Mouse (Mus musculus): Measurements from ENCODE around the gene Dusp13. TPM values are rescaled to one million over a fixed set of nuclear protein-coding genes. Genes with fewer than 3 reads are reported as not detected.

The Dusp13 gene
- polyA plus RNA-seq, 1 experiment from 2014 or later = not detected

DNA sequence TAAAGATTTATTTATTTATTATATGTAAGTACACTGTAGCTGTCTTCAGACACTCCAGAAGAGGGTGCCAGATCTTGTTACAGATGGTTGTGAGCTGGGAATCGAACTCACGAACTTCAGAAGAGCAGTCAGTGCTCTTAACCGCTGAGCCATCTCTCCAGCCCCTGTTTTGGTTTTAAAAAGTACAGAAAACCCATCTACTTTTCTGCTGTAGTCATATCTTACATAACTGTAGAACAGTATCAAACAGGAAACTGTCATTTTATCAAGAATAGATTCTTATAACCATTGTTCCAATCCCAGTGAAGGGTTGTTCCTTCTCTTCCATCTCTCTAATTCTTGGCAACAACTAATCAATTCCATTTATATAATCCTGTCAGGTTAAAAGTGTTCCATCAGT, 12.8 kb upstream of the Dusp13 start:
- no peak overlapping the region for H3K4me2 ChIP-seq
- 87% methylated on average over 3 of the region's 3 CpGs for WGBS
- no peak overlapping the region for H3K4me3 ChIP-seq (ENCODE audit: low read depth, low read length)
- no peaks in the 10 kb centered on the region for H3K9me3 ChIP-seq (ENCODE audit: low read depth, low read length)
- no peaks in the 10 kb centered on the region; the same call in 1 of the 2 replicates for H3K4me1 ChIP-seq (ENCODE audit: insufficient read depth)
- ATAC-seq (ENCODE audit: insufficient read depth) (no peak), DNase-seq (no peak)
- H3K36me3 ChIP-seq (ENCODE audit: insufficient read depth) = no peaks in the 10 kb centered on the region
- no peak for TF ChIP-seq CTCF (IDR thresholded peaks at IDR 0.05; ENCODE audit: low read depth)
- H3K27ac ChIP-seq (ENCODE audit: low read depth) = no peak overlapping the region
- no peaks in the 10 kb centered on the region for H3K27me3 ChIP-seq (ENCODE audit: insufficient read depth, low read length)
- H3K9ac ChIP-seq = no peak overlapping the region

DNA sequence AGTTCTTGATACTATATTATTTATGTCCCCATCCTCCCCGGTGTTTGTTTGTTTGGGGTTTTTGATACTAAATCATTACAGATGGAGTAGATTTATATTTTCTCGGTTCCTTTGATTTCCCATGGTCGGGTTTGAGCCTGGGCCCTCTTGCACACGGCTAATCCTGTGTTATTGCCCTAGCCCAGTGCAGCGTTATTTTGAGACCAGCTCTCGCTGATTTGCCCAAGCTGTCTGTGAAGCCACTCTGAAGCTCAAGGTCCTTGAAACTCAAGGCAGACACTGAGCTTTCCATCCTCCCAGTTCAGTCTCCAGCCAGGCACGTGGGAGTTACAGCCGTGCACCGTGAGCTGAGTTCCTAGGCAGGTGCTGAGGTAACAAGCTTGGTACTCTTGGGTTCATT, 10.6 kb upstream of the Dusp13 start:
- no peak for TF ChIP-seq CTCF (IDR thresholded peaks at IDR 0.05; ENCODE audit: low read depth)
- no peak overlapping the region for H3K4me2 ChIP-seq
- H3K27me3 ChIP-seq (ENCODE audit: insufficient read depth, low read length) = no peaks in the 10 kb centered on the region
- no peaks in the 10 kb centered on the region for H3K4me1 ChIP-seq (ENCODE audit: insufficient read depth)
- WGBS = 83% methylated on average over 9 of the region's 9 CpGs
- no peak for DNase-seq
- H3K4me3 ChIP-seq (ENCODE audit: low read depth, low read length) = no peak overlapping the region
- H3K27ac ChIP-seq (ENCODE audit: low read depth) = no peak overlapping the region
- H3K36me3 ChIP-seq (ENCODE audit: insufficient read depth) = no peaks in the 10 kb centered on the region
- no peaks in the 10 kb centered on the region for H3K9me3 ChIP-seq (ENCODE audit: low read depth, low read length)
- ATAC-seq (ENCODE audit: insufficient read depth) = no peak
- H3K9ac ChIP-seq = no peak overlapping the region

DNA sequence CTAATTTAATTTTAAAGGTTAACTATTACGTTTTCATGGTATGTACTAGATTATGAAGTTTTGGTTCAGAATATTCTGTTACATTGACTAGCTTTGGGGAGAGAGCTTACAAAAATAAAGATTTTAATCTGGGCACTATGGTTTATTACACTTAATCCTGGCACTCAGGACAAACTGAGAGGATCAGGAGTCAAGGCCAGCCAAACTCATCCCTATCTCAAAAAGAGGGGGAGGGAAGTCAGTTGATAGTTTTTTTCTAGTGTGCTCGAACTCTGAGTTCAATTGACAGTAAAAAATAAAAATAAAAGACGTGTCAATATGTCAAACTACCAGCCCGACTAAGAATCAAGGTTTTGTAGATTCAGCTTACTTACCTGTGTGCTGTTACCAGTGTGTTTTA, 2.4 kb upstream of the Dusp13 start:
- TF ChIP-seq CTCF (IDR thresholded peaks at IDR 0.05; ENCODE audit: low read depth) = no peak
- no peak overlapping the region for H3K4me2 ChIP-seq
- no peaks in the 10 kb centered on the region for H3K36me3 ChIP-seq (ENCODE audit: insufficient read depth)
- ATAC-seq (ENCODE audit: insufficient read depth) (no peak), DNase-seq (no peak)
- 73% methylated on average over 4 of the region's 4 CpGs for WGBS
- H3K4me3 ChIP-seq (ENCODE audit: low read depth, low read length) = no peak overlapping the region
- H3K4me1 ChIP-seq (ENCODE audit: insufficient read depth) = peaks cover 6% of the 10 kb centered on the region; the same call in 1 of the 2 replicates
- H3K27me3 ChIP-seq (ENCODE audit: insufficient read depth, low read length) = no peaks in the 10 kb centered on the region
- no peak overlapping the region for H3K27ac ChIP-seq (ENCODE audit: low read depth)
- H3K9me3 ChIP-seq (ENCODE audit: low read depth, low read length) = no peaks in the 10 kb centered on the region
- no peak overlapping the region for H3K9ac ChIP-seq

DNA sequence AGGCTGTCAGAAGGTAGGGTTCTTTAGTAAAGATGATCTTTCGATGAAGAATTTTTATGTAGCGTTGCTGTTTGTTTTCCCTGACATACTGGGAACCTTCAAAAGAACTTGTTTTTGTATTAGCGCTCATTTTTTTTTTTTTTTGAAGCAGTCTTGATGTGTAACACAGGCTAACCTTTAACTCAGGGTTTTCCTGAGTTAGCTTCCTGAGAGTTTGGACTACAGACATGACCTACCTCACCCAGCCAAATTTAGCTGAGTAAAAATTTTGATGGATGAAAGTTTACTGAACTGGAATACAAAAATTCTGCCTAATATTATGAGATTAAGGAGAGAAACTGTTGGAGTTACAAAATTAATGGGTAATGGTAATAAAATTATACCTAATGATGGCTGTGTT, 1.4 kb upstream of the Dusp13 start:
- H3K4me2 ChIP-seq = no peak overlapping the region
- 84% methylated on average over 3 of the region's 3 CpGs for WGBS
- H3K27ac ChIP-seq (ENCODE audit: low read depth) = no peak overlapping the region
- H3K36me3 ChIP-seq (ENCODE audit: insufficient read depth) = no peaks in the 10 kb centered on the region
- H3K4me3 ChIP-seq (ENCODE audit: low read depth, low read length) = no peak overlapping the region
- H3K27me3 ChIP-seq (ENCODE audit: insufficient read depth, low read length) = no peaks in the 10 kb centered on the region
- DNase-seq = no peak
- no peak overlapping the region for H3K9ac ChIP-seq
- H3K4me1 ChIP-seq (ENCODE audit: insufficient read depth) = peaks cover 6% of the 10 kb centered on the region; the same call in 1 of the 2 replicates
- H3K9me3 ChIP-seq (ENCODE audit: low read depth, low read length) = no peaks in the 10 kb centered on the region
- no peak for TF ChIP-seq CTCF (IDR thresholded peaks at IDR 0.05; ENCODE audit: low read depth)
- ATAC-seq (ENCODE audit: insufficient read depth) = no peak

DNA sequence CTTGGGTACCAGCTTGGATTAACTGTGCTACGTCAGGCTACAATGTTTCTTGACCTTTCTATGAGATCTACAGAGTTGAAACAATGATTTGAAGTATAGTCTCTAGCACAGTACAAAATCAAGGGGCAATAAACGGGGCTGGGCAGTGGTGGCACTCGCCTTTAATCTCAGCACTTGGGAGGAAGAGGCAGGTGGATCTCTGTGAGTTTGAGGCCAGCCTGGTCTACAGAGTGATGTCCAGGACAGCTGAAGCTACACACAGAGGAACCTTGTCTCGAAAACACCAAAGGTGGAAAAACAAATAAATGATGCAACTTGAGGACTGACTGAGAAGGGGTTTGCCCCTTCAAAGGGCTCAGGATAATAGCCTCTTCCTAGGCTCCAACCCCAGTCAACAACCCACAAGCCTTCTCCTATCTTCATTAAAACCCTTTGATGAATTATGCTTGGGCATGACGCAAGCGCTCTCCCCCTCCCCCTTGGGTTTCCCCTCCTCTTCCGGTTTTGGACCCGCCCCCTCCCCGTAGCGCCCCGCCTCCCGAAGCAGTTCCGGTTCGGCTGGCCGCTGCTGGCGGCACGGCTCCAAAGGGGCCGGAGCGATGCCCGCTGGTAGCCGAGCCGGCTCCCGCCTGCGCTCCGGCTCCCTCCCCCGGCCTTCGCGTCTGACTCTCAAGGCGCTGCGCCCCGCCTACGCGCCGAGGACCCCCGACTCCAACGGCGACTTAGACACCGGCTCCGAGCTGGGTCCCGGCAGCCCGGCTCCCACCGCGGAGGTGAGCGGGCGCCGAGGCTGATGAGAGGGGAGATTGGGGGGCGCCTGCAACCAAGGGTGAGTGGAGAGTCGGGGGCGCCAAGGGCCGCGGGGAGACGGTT, 737 bp downstream of the Dusp13 start, which contains the start of gene Samd8:
Gene Samd8 (plus strand): TSS at position 524 of the 873 bp plus-strand sequence.
- peak within 1 kb of the TSS; percentile 73 for H3K4me2 ChIP-seq
- H3K27ac ChIP-seq (ENCODE audit: low read depth) = peak within 1 kb of the TSS; percentile 84
- peaks cover 6% of the 10 kb centered on the region; the same call in 1 of the 2 replicates for H3K4me1 ChIP-seq (ENCODE audit: insufficient read depth)
- DNase-seq (peak; percentile 91), ATAC-seq (ENCODE audit: insufficient read depth) (peak; percentile 86)
- no peaks in the 10 kb centered on the region for H3K36me3 ChIP-seq (ENCODE audit: insufficient read depth)
- H3K9ac ChIP-seq = peak within 1 kb of the TSS; percentile 88
- TF ChIP-seq CTCF (IDR thresholded peaks at IDR 0.05; ENCODE audit: low read depth) = no peak
- no peaks in the 10 kb centered on the region for H3K27me3 ChIP-seq (ENCODE audit: insufficient read depth, low read length)
- peak within 1 kb of the TSS; percentile 98 for H3K4me3 ChIP-seq (ENCODE audit: low read depth, low read length)
- WGBS = 6% methylated on average over 52 of the region's 52 CpGs
- no peaks in the 10 kb centered on the region for H3K9me3 ChIP-seq (ENCODE audit: low read depth, low read length)

DNA sequence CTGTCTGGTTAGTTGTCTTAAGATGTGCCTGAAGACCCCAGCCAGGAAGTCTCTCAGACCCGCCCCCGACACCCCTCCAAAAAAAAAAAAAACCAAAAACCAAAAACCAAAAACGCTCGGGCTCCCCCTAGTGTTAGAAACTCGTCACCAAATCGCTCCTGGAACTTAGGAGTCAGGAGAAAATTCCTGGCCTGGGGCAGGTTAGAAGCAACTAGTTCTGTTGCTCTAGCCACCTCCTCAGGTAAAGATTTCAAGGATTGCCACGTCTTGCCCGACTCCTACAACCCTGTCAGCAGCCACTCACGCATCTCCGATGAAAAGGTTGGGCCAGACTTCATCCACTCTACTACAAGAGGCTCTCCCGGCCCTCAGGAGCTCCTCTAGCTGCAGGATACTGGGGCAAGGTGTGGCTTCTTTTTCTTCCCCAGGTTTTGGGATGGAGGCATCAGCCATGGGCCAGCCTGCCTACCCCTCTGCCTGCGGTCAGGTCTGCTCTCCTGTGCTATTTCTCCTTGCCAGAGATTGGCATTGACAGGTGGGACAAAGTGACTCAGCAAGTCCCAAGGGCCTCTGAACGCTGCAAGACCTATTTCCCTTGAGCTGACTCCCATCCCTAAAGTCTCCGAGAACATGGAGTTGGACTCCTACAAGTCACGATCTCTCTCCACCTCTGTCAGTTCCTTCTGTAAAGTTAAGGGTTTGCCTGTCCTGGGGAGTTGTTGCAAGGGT, 2.7 kb downstream of the Dusp13 start:
- Histone ChIP-seq H3K27me3 (ENCODE audit: insufficient read depth, low read length) (no peaks in the 10 kb centered on the region), H3K36me3 (ENCODE audit: insufficient read depth) (no peaks in the 10 kb centered on the region), H3K27ac (ENCODE audit: low read depth) (no peak overlapping the region), H3K4me1 (ENCODE audit: insufficient read depth) (peaks cover 6% of the 10 kb centered on the region; the same call in 1 of the 2 replicates), H3K9me3 (ENCODE audit: low read depth, low read length) (no peaks in the 10 kb centered on the region), H3K9ac (no peak overlapping the region), H3K4me2 (no peak overlapping the region), H3K4me3 (ENCODE audit: low read depth, low read length) (no peak overlapping the region)
- peak; percentile 82 for DNase-seq
- 39% methylated on average over 15 of the region's 15 CpGs for WGBS
- TF ChIP-seq CTCF (IDR thresholded peaks at IDR 0.05; ENCODE audit: low read depth) = peak; percentile 62
- no peak for ATAC-seq (ENCODE audit: insufficient read depth)

Measured in lung, embryonic 14.5 days (tissue).